ENCODE assay signal across 17 mouse cellular contexts in genomic region chr14:21806631-21807160, GRCm38 (mm10). TPM values are rescaled to one million over a fixed set of nuclear protein-coding genes. Genes with fewer than 3 reads are reported as not detected.
DNase-seq lines count a peak whose midpoint lies in the region; ATAC-seq and TF ChIP-seq lines count a peak whose summit lies in the region.
"Had no signal": no experiment of that assay in that cellular context is flagged by ENCODE, and none has a peak within 500 bp of the region (broad histone marks: within the 10 kb centered on the region; RNA-seq: fewer than 3 reads in every experiment).

No protein-coding gene starts in this region.

- no peaks in the 10 kb centered on the region for H3K27me3 ChIP-seq in kidney, embryonic 15.5 days
- H3K27me3 ChIP-seq in small intestine, adult 2 months (ENCODE audit: control insufficient read depth, insufficient read depth, low read length): no peaks in the 10 kb centered on the region
- H3K27me3 ChIP-seq in midbrain, embryonic 14.5 days (ENCODE audit: control insufficient read depth, insufficient read depth, low read length): no peaks in the 10 kb centered on the region
- no peaks in the 10 kb centered on the region for H3K27me3 ChIP-seq in hindbrain, embryonic 14.5 days (ENCODE audit: control insufficient read depth, insufficient read depth, low read length)
- H3K27me3 ChIP-seq: heart, embryonic 15.5 days; hindbrain, embryonic 13.5 days; limb, embryonic 13.5 days had no signal

- 0 out of 2 replicates have a peak overlapping the region, but pooled peaks have one; percentile 11 for H3K27ac ChIP-seq in kidney, embryonic 15.5 days
- H3K27ac ChIP-seq in small intestine, adult 2 months (ENCODE audit: insufficient read depth, low read depth, low read length): peak overlapping the region; percentile 99
- H3K27ac ChIP-seq in midbrain, embryonic 14.5 days (replicated peaks; ENCODE audit: low read depth, low read length): no peak overlapping the region
- no peak overlapping the region for H3K27ac ChIP-seq in hindbrain, embryonic 14.5 days
- no peak overlapping the region for H3K27ac ChIP-seq in layer of hippocampus, adult 2 months
- H3K27ac ChIP-seq: heart, embryonic 15.5 days; hindbrain, embryonic 13.5 days; limb, embryonic 13.5 days had no signal

- H3K36me3 ChIP-seq in kidney, embryonic 15.5 days: no peaks in the 10 kb centered on the region
- H3K36me3 ChIP-seq in small intestine, adult 2 months (ENCODE audit: control insufficient read depth, insufficient read depth, low read length): no peaks in the 10 kb centered on the region
- H3K36me3 ChIP-seq in midbrain, embryonic 14.5 days (ENCODE audit: control insufficient read depth, insufficient read depth, low read length): no peaks in the 10 kb centered on the region
- H3K36me3 ChIP-seq in hindbrain, embryonic 14.5 days (replicated peaks; ENCODE audit: control insufficient read depth, insufficient read depth): no peaks in the 10 kb centered on the region
- H3K36me3 ChIP-seq: heart, embryonic 15.5 days; hindbrain, embryonic 13.5 days had no signal

- H3K4me2 ChIP-seq in kidney, embryonic 15.5 days: no peak overlapping the region
- no peak overlapping the region for H3K4me2 ChIP-seq in midbrain, embryonic 14.5 days (ENCODE audit: low read length)
- no peak overlapping the region for H3K4me2 ChIP-seq in hindbrain, embryonic 14.5 days (replicated peaks)
- H3K4me2 ChIP-seq: heart, embryonic 15.5 days; hindbrain, embryonic 13.5 days; limb, embryonic 13.5 days had no signal

- 0 out of 2 replicates have a peak, but pooled peaks cover 6% of the 10 kb centered on the region for H3K4me1 ChIP-seq in kidney, embryonic 15.5 days
- H3K4me1 ChIP-seq in small intestine, adult 2 months (ENCODE audit: control insufficient read depth, insufficient read depth, insufficient read length, low read length): peaks cover 34% of the 10 kb centered on the region
- no peaks in the 10 kb centered on the region for H3K4me1 ChIP-seq in midbrain, embryonic 14.5 days (ENCODE audit: control insufficient read depth, insufficient read depth, low read length)
- H3K4me1 ChIP-seq in hindbrain, embryonic 14.5 days (replicated peaks; ENCODE audit: control insufficient read depth, insufficient read depth, low read length): no peaks in the 10 kb centered on the region
- H3K4me1 ChIP-seq: hindbrain, embryonic 13.5 days; limb, embryonic 13.5 days had no signal

- WGBS in kidney, embryonic 15.5 days: 72% methylated on average over 3 of the region's 3 CpGs
- 24% methylated on average over 3 of the region's 3 CpGs for WGBS in small intestine, adult 2 months
- 90% methylated on average over 3 of the region's 3 CpGs for WGBS in midbrain, embryonic 14.5 days
- WGBS in hindbrain, embryonic 14.5 days: 91% methylated on average over 3 of the region's 3 CpGs

- H3K9me3 ChIP-seq in kidney, embryonic 15.5 days (replicated peaks): no peaks in the 10 kb centered on the region
- no peaks in the 10 kb centered on the region for H3K9me3 ChIP-seq in midbrain, embryonic 14.5 days (ENCODE audit: control insufficient read depth, low read length)
- H3K9me3 ChIP-seq in hindbrain, embryonic 14.5 days (ENCODE audit: control insufficient read depth, low read length): no peaks in the 10 kb centered on the region
- H3K9me3 ChIP-seq: heart, embryonic 15.5 days; hindbrain, embryonic 13.5 days; limb, embryonic 13.5 days had no signal

- no peak for TF ChIP-seq CTCF in small intestine, adult 2 months (IDR thresholded peaks at IDR 0.05; ENCODE audit: extremely low read depth, insufficient read length, insufficient replicate concordance, low read depth, low read length)
- TF ChIP-seq CTCF in layer of hippocampus, adult 2 months (conservative IDR thresholded peaks at IDR 0.05): no peak

- ATAC-seq in kidney, embryonic 15.5 days (replicated peaks; ENCODE audit: low FRiP score): no peak
- no peak for ATAC-seq in midbrain, embryonic 14.5 days (ENCODE audit: low FRiP score, low TSS enrichment)
- no peak for ATAC-seq in hindbrain, embryonic 14.5 days (ENCODE audit: low FRiP score)

- DNase-seq in kidney, postnatal 36 days: no peak
- peak; percentile 76 for DNase-seq in MEL-GATA-1-ER (ENCODE audit: extremely low read depth, low read depth)
- peak; percentile 49 for DNase-seq in liver
- no peak for DNase-seq in midbrain, embryonic 14.5 days
- DNase-seq in hindbrain, embryonic 14.5 days (ENCODE audit: low spot score): no peak
- DNase-seq in layer of hippocampus, adult 2 months (ENCODE audit: low spot score in 2 of 2): no peak
- DNase-seq: adrenal gland, postnatal 10 days; cerebellum, postnatal 14 days; kidney, postnatal 4 days; thymus, adult 18-20 months had no signal

- TF ChIP-seq POLR2A in small intestine, adult 2 months (IDR thresholded peaks at IDR 0.05; ENCODE audit: low read depth, low read length): no peak

- H3K9ac ChIP-seq in kidney, embryonic 15.5 days: no peak overlapping the region
- no peak overlapping the region for H3K9ac ChIP-seq in midbrain, embryonic 14.5 days (replicated peaks; ENCODE audit: low read length)
- no peak overlapping the region for H3K9ac ChIP-seq in hindbrain, embryonic 14.5 days
- H3K9ac ChIP-seq: heart, embryonic 15.5 days; hindbrain, embryonic 13.5 days; limb, embryonic 13.5 days had no signal

- H3K4me3 ChIP-seq in kidney, embryonic 15.5 days (replicated peaks): no peak overlapping the region
- H3K4me3 ChIP-seq in small intestine, adult 2 months (ENCODE audit: low read depth, low read length): no peak overlapping the region
- no peak overlapping the region for H3K4me3 ChIP-seq in midbrain, embryonic 14.5 days (replicated peaks; ENCODE audit: low read depth, low read length)
- no peak overlapping the region for H3K4me3 ChIP-seq in hindbrain, embryonic 14.5 days (replicated peaks; ENCODE audit: low read length)
- H3K4me3 ChIP-seq in layer of hippocampus, adult 2 months: no peak overlapping the region
- H3K4me3 ChIP-seq: heart, embryonic 15.5 days; hindbrain, embryonic 13.5 days; limb, embryonic 13.5 days had no signal

RNA-seq across cellular contexts. Expression of gene Vdac2, which starts 18.3 kb away (rescaled TPM):
- polyA plus RNA-seq in kidney, embryonic 15.5 days (2015; fragmentation: Nextera tagmentation; extraction: Ambion mirVana): 318 and 328 TPM in 2 replicates
- 131 and 371 TPM in 2 replicates for polyA plus RNA-seq in small intestine, adult 2 months (2012; rRNA removed)
- 266 and 297 TPM in 2 replicates for polyA plus RNA-seq in midbrain, embryonic 14.5 days (2014; fragmentation: Nextera tagmentation; extraction: Ambion mirVana)
- 305 and 316 TPM in 2 replicates for polyA plus RNA-seq in hindbrain, embryonic 14.5 days (2014; fragmentation: Nextera tagmentation; extraction: Ambion mirVana)
- 100 to 1,000 TPM; 223 to 230 TPM for total RNA-seq in layer of hippocampus, adult 2 months (2021)

RNA-seq across cellular contexts. Expression of gene Comtd1, which starts 42.1 kb away (rescaled TPM):
- polyA plus RNA-seq in kidney, embryonic 15.5 days (2015; fragmentation: Nextera tagmentation; extraction: Ambion mirVana): 26.2 TPM in 2 replicates
- polyA plus RNA-seq in small intestine, adult 2 months (2012; rRNA removed): 58.7 and 137 TPM in 2 replicates
- 38.8 and 55.7 TPM in 2 replicates for polyA plus RNA-seq in midbrain, embryonic 14.5 days (2014; fragmentation: Nextera tagmentation; extraction: Ambion mirVana)
- 55.8 and 58.0 TPM in 2 replicates for polyA plus RNA-seq in hindbrain, embryonic 14.5 days (2014; fragmentation: Nextera tagmentation; extraction: Ambion mirVana)
- total RNA-seq in layer of hippocampus, adult 2 months (2021): 10 to 100 TPM; 25.4 to 27.5 TPM

RNA-seq across cellular contexts. Expression of gene Dusp13, which starts 55.7 kb away (rescaled TPM):
- 0.38 TPM in 1 of 2 replicates, not detected in the other for polyA plus RNA-seq in kidney, embryonic 15.5 days (2015; fragmentation: Nextera tagmentation; extraction: Ambion mirVana)
- 0.60 and 2.6 TPM in 2 replicates for polyA plus RNA-seq in small intestine, adult 2 months (2012; rRNA removed)
- not detected in 2 replicates for polyA plus RNA-seq in midbrain, embryonic 14.5 days (2014; fragmentation: Nextera tagmentation; extraction: Ambion mirVana)
- polyA plus RNA-seq in hindbrain, embryonic 14.5 days (2014; fragmentation: Nextera tagmentation; extraction: Ambion mirVana): 0.51 TPM in 1 of 2 replicates, not detected in the other
- total RNA-seq in layer of hippocampus, adult 2 months (2021): under 1 TPM; 0.32 to 0.84 TPM
- polyA plus RNA-seq: embryonic facial prominence, embryonic 11.5 days; heart, embryonic 15.5 days; hindbrain, embryonic 13.5 days; neural tube, embryonic 14.5 days had no signal

RNA-seq across cellular contexts. Expression of gene Samd8, which starts 56.4 kb away (rescaled TPM):
- 8.8 and 9.5 TPM in 2 replicates for polyA plus RNA-seq in kidney, embryonic 15.5 days (2015; fragmentation: Nextera tagmentation; extraction: Ambion mirVana)
- 13.7 and 30.6 TPM in 2 replicates for polyA plus RNA-seq in small intestine, adult 2 months (2012; rRNA removed)
- 23.4 and 28.6 TPM in 2 replicates for polyA plus RNA-seq in midbrain, embryonic 14.5 days (2014; fragmentation: Nextera tagmentation; extraction: Ambion mirVana)
- polyA plus RNA-seq in hindbrain, embryonic 14.5 days (2014; fragmentation: Nextera tagmentation; extraction: Ambion mirVana): 22.7 and 27.8 TPM in 2 replicates
- total RNA-seq in layer of hippocampus, adult 2 months (2021): 10 to 100 TPM; 79.3 to 82.6 TPM

Comparison
In these comparisons a context has a peak if more than half of its experiments do, and no peak if none do; other contexts are left out.
1. H3K27ac ChIP-seq: peak in kidney, embryonic 15.5 days (single experiment) and small intestine, adult 2 months (single experiment); none in midbrain, embryonic 14.5 days (single experiment), hindbrain, embryonic 14.5 days (single experiment) and layer of hippocampus, adult 2 months (single experiment).
2. DNase-seq: peak in MEL-GATA-1-ER (single experiment) and liver (single experiment); none in kidney, postnatal 36 days (0 of 2), midbrain, embryonic 14.5 days (single experiment), hindbrain, embryonic 14.5 days (single experiment) and layer of hippocampus, adult 2 months (0 of 2).